8 mouse cellular contexts compared by ENCODE assay signal in the genomic region with DNA sequence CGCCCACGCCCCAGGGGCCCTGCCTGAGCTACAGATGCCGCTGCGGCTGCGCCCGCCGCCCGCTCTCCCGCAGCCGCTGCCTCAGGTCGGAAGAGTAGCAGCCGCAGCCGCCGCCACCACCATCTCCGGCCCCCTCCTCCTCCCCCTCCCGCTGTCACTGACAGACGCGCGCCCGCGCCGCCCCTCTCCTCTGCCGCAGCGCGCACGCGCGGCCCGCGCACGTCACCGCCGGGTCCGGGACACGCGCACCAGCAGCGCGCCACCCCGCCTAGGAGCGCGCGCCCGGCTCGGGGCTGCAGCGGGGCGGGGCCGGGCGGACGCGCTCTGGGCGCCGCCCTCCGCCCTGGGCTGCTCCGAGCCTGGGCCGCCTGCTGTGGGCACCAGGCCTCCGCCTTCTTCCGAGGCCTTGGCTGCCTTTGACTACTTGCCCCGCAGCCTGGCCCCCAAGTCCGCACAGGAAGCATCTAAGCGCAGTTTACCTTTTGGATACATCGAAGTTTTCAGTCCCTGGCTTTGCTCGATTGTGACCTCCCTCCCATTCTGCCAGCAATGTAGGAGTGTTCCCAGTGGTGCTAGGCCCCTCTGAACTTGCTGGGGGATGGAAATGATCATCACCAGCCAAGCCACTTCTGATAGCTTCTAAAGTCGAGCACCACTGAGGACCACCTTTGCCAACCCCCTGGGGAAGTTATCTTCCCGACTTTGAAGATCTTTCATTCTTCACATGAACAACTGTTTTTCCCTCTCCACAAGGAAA. TPM values are rescaled to one million over a fixed set of nuclear protein-coding genes. Genes with fewer than 3 reads are reported as not detected.
A peak's percentile ranks its signal among the peaks of the same experiment; 100 is the strongest.
DNase-seq lines count a peak whose midpoint lies in the region; ATAC-seq and TF ChIP-seq lines count a peak whose summit lies in the region.

A gene (minus strand): TSS at position 201 of the 757 bp plus-strand sequence.

- under 1% methylated on average over 55 of the region's 64 CpGs for WGBS in forebrain, embryonic 15.5 days
- under 1% methylated on average over 51 of the region's 64 CpGs for WGBS in neural tube, embryonic 15.5 days

- no peak within 1 kb of the TSS for H3K27ac ChIP-seq in ES-E14 (ENCODE audit: insufficient read depth, low read depth, low read length, poor library complexity, severe bottlenecking)
- peak within 1 kb of the TSS; percentile 72 for H3K27ac ChIP-seq in forebrain, embryonic 15.5 days (replicated peaks)
- peak within 1 kb of the TSS; percentile 87 for H3K27ac ChIP-seq in neural tube, embryonic 15.5 days (replicated peaks)

- H3K27me3 ChIP-seq in forebrain, embryonic 15.5 days: no peaks in the 10 kb centered on the region
- H3K27me3 ChIP-seq in neural tube, embryonic 15.5 days (replicated peaks): no peaks in the 10 kb centered on the region

- DNase-seq in ES-E14 (ENCODE audit: low read depth, low spot score): peak; percentile 76
- peak; percentile 89 for DNase-seq in cerebellum, adult 11 months
- DNase-seq in heart, postnatal 14 days: peak; percentile 95 to 98
- DNase-seq in layer of hippocampus, adult 18-20 months (ENCODE audit: low spot score in 2 of 2): peak; percentile 87 to 94
- DNase-seq in lung, adult 18-20 months: peak; percentile 88
- DNase-seq in testis, postnatal 14 days (ENCODE audit: low spot score): peak; percentile 87

- H3K4me3 ChIP-seq in ES-E14 (ENCODE audit: insufficient read depth in 1 of 2, low read depth in 1 of 2, low read length in 2 of 2, poor library complexity in 1 of 2, severe bottlenecking in 1 of 2): peak within 1 kb of the TSS; percentile 82 to 90
- peak within 1 kb of the TSS; percentile 86 for H3K4me3 ChIP-seq in forebrain, embryonic 15.5 days
- H3K4me3 ChIP-seq in neural tube, embryonic 15.5 days (replicated peaks): peak within 1 kb of the TSS; percentile 94

- no peaks in the 10 kb centered on the region; the same call in 1 of the 2 replicates for H3K36me3 ChIP-seq in ES-E14 (ENCODE audit: control insufficient read depth, insufficient read depth, low read length, poor library complexity, severe bottlenecking)
- H3K36me3 ChIP-seq in forebrain, embryonic 15.5 days: no peaks in the 10 kb centered on the region
- no peaks in the 10 kb centered on the region for H3K36me3 ChIP-seq in neural tube, embryonic 15.5 days

- peak within 1 kb of the TSS; percentile 66 for H3K9ac ChIP-seq in ES-E14 (ENCODE audit: insufficient read depth, low read depth, low read length, poor library complexity, severe bottlenecking)
- H3K9ac ChIP-seq in forebrain, embryonic 15.5 days (replicated peaks): peak within 1 kb of the TSS; percentile 65
- H3K9ac ChIP-seq in neural tube, embryonic 15.5 days (replicated peaks): peak within 1 kb of the TSS; percentile 82

- intact Hi-C loops in heart, postnatal 14 days (cut with DNase I): loop anchor here (1.0 to 5.0 kb wide), 2 partner anchors 104 to 122 kb away; a partner anchor contains a TSS

- peak within 1 kb of the TSS; percentile 97 for H3K4me2 ChIP-seq in forebrain, embryonic 15.5 days (replicated peaks)
- H3K4me2 ChIP-seq in neural tube, embryonic 15.5 days: peak within 1 kb of the TSS; percentile 92

- H3K9me3 ChIP-seq in ES-E14 (ENCODE audit: control insufficient read depth, insufficient read depth, low read depth, low read length): no peaks in the 10 kb centered on the region
- H3K9me3 ChIP-seq in forebrain, embryonic 15.5 days: no peaks in the 10 kb centered on the region
- H3K9me3 ChIP-seq in neural tube, embryonic 15.5 days (replicated peaks): no peaks in the 10 kb centered on the region

- peak; percentile 87 for ATAC-seq in forebrain, embryonic 15.5 days (replicated peaks)
- peak; percentile 88 for ATAC-seq in neural tube, embryonic 15.5 days (ENCODE audit: low FRiP score)

- in situ Hi-C loops in ES-E14 (cut with MboI; ENCODE audit: low sequenced_read_pairs in 2 of 2, unreplicated experiment in 2 of 2): no loop called here

- peaks cover 0 to 2% of the 10 kb centered on the region in 2 experiments; a peak in 1 of 4 replicates for H3K4me1 ChIP-seq in ES-E14 (ENCODE audit: control insufficient read depth in 2 of 2, insufficient read depth in 2 of 2, low read length in 2 of 2, poor library complexity in 1 of 2)
- peaks cover 38% of the 10 kb centered on the region for H3K4me1 ChIP-seq in forebrain, embryonic 15.5 days
- H3K4me1 ChIP-seq in neural tube, embryonic 15.5 days: peaks cover 49% of the 10 kb centered on the region

TF ChIP-seq in ES-E14, 5 proteins besides CTCF, POLR2A, EP300 and RAD21:
- TF ChIP-seq MAFK (IDR thresholded peaks at IDR 0.05; ENCODE audit: insufficient read depth, low read depth, low read length) (no peak), CHD2 (IDR thresholded peaks at IDR 0.05; ENCODE audit: low read depth, low read length) (no peak)

RNA-seq across cellular contexts. Expression of the gene that starts here (rescaled TPM):
- 5.2 and 8.4 TPM in 2 replicates for total RNA-seq in ES-E14 (2012; rRNA removed)
- 2.6 and 2.7 TPM in 2 replicates for polyA plus RNA-seq in forebrain, embryonic 15.5 days (2015; fragmentation: Nextera tagmentation; extraction: Ambion mirVana)
- total RNA-seq in heart, postnatal 14 days (2021): 10 to 100 TPM; 21.2 to 25.0 TPM
- total RNA-seq in layer of hippocampus, adult 18-20 months (2021): 100 to 1,000 TPM in 1 of 2 experiments, 10 to 100 TPM in 1; 99.4 to 106 TPM
- 4.0 and 5.0 TPM in 2 replicates for polyA plus RNA-seq in neural tube, embryonic 15.5 days (2015; fragmentation: Nextera tagmentation; extraction: Ambion mirVana)
